Mouse (Mus musculus) c-Kit-positive CD71-positive TER-119-negative erythroid progenitor cells, embryonic 14.5 days (primary cell): ENCODE measurements around the gene Cope.

Experiments
- DNase-seq: peaks from one replicate; pipeline ENCODE4 v3.0.0-alpha.2; 2013; ENCODE audit warnings: low read depth

Cope gene

DNA sequence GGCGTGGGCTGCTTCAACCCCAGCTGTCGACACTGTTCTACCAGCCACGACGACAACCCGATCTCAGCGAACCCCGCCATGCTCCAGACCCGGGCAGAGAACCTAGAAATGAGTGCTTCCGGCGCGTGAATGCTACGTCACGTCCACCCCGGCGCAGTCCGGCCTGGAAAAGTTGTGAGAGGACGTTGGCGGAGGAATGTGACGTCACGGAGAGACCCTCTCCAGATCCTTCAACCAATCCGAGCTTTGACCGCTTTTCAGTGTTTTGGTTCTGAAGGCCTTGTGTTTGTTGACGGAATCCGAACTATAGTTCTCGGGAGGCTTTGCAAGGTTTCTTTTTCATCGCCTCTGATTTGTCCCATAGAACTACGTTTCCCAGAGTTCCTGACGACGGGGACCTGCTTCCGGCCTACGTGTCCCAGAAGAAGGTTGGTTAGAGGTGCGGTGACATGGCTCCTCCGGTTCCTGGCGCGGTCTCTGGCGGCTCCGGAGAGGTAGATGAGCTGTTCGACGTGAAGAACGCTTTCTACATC, at the start of gene Cope, which contains the start of gene Ddx49:
Gene Cope (plus strand): TSS at position 161 of the 533 bp plus-strand sequence.
Gene Ddx49 (minus strand): TSS at position 132 of the 533 bp plus-strand sequence.
- DNase-seq, result peak; percentile 88

DNA sequence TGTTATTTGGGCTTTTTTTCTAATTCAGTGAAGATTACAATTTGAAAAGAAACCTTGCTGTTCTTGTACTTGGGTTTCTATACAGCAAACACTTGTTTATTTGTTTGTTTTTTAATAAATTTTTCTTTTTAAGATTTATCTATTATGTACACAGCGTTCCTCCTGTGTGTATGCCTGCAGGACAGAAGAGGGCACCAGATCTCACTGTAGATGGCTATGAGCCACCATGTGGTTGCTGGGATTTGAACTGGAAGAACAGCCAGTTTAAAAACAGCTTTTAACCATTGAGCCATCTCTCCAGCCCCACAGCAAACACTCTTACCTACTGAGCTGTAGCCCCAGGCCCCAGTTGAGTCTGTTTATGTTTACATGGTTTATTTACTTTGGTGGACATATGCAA, 47.7 kb upstream of the Cope start:
- no peak for DNase-seq

DNA sequence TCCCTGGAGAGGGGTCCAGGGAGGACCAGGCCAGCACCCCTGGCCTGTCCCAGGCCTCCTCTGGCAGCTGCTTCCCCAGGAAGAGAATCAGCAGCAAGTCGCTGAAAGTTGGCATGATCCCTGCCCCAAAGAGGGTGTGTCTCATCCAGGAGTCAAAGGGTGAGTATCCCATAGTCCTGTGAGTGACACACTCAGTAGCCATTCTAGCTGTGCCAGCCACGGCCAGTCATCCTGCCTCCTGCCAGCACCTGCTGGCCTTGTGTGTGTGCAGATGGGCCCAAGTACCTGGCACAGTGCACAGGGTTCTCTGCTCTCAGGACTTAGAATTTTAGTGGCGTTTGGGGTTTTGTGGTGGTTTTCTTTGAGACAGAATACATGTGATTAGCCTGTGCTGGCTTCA, 44.9 kb upstream of the Cope start:
- no peak for DNase-seq

DNA sequence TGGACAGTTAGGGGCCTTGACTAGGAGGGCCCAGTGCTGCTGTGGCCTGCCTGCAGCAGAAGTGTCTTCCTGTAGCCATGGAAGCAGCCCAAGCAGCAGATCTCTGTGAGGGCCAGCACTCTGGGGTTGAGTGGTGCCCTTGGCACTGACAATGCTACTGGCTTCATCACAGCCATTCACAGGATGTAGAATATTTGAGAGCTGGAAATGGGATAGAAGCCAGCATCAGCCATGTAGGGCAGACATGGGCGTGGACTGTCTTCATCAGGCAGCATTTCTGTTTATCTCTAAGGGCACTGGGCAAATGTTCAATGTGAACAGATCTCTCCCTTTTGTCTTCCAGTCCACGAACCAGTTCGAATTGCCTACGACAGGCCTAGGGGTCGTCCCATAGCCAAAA, 43.7 kb upstream of the Cope start:
- DNase-seq, result no peak

DNA sequence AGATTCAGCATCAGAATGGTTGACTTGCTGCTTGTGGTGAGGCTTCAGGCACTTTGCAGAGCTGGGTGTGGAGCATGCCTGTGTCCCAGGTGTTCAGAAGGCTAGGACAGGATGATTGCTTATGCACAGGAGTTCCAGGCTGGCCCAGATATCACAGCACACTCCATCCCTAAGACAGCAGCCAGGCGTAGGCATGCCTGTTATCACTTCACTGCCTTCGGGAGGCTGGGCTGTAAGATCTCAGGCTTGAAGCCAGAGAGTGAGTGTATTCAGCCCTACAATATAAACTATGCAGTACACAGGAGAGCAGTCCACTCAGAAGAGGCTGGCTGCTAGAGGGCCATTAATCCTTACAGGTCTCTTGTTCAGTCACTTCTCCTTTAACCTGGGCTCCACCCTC, 43.3 kb upstream of the Cope start:
- DNase-seq, result no peak

DNA sequence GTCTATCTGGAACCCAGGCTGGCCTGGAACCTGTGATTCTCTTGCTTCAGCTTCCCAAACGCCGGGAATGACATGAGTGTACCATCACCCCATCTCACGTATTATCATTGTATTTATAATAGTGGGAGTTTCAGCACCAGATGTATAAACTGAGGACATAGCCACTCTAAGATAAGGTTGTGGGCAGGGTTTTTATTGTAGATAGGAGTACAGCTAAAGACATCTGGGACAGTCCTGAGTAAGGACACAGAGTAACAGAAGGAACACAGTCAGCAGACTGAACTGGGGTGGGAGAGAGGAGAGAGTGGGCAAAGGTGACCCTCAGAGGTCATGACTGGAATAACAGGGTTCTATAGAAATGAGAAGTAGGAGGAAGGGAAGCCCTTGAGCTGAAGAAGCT, 34.6 kb upstream of the Cope start:
- DNase-seq, result no peak

DNA sequence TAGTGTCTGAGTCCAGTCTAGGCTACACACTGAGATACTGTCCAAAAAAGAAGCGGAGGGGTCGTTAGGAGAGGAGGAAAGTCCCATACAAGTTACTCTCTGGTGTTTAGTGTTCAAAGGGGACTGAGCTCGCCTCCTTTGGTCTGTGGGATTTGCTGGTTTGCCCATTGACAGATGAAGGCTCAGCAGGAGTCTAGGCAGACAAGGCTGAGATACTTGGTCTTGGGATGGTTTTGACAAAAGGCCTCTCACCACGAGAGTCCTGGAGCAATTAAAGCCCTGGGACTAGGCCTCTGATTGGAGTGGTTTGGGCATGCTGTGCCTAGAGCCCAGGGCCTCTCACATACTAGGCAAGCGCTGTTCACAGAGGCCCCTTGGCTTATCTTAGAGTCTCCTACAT, 34.0 kb upstream of the Cope start:
- no peak for DNase-seq

DNA sequence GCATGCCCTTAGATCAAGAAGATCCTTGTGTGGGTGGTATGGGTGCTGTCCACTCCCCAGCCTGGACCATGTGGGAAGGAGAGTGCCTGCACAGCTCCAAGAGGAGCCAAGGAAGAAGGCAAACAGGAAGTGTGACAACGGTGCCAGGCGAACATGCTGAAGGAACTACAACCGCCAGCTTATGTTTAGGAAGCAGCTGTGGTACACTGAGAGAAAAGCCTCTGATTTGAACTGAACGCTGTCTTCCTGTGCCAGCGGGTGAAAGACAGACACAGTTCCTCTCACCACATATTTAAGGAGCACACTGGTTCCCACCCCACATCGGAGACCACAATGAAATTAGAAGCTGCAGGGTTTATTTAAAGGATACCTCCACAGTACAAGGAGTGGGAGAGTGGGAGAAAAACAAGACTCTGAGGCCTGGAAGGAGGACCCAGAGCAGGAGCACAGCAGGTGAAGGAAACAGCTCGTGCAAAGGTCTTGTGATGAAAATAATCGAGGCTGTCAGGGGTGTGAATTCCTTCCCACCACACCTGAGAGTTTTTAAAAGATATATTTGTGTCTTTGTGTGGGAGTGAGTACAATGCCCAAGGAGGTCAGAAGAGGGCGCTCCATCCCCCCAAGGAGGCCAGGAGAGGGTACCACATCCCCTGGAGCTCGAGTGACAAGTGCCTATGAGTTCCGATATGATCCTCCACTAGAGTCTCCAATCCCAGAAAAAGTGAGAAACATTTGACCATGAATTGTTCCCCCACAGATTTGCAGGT, 33.3 kb upstream of the Cope start:
- DNase-seq, result no peak

DNA sequence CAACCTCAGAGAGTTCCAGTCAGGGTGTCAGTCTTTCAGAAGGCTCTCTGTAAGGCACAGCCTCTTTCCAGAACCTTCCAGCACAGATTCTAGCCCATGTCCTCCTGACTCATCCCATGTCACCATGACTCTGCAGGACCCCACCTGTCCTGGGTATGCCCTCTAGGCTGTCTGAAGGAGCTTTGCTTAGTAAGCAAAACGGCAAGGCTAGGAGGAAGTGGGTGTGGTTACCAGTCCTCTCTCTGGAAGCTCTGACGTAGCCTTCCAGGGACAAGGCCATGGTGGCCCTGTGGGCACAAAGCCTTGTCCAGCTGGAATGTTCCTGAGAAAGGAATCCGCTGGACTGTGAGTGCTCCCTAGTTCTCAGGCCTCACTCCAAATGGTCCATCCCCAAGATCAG, 29.4 kb upstream of the Cope start:
- DNase-seq, result no peak

DNA sequence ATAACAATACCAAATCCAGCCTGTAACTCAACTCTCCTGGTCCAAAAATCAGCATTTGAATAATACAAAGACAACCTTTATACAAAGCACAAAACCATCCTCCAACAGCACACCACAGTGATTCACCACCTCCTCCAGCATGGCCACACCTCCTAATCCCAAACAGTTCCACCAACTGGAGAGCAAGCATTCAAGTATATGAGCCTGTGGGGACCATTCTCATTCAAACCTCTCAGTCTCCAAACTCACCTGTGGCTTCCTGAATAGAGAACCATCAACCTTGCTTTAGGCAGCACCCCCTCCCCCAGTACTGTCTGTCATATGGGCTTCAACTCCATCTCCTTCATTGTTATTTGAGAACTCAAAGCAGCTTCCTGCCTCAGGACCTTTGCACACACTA, 28.0 kb upstream of the Cope start:
- DNase-seq, result no peak

DNA sequence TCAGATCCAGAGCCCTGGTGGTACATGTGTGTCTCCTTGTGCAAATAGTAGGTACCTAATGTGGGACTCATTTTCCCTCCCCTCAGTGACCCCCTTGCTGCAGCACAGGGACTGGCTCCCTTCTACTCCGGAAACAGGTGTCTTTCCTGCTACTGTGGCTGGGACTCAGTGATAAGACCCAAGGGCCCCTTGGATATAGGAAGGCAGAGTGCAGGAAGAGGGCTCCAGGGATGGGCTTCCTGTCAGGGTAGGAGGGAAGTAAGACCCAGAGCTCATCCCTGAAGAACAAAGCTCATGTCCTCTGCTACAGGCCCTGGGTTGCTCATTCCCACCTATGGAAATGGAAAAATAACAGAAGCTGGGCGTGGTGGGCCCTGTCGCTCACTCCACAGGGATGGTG, 25.8 kb upstream of the Cope start:
- DNase-seq, result no peak

DNA sequence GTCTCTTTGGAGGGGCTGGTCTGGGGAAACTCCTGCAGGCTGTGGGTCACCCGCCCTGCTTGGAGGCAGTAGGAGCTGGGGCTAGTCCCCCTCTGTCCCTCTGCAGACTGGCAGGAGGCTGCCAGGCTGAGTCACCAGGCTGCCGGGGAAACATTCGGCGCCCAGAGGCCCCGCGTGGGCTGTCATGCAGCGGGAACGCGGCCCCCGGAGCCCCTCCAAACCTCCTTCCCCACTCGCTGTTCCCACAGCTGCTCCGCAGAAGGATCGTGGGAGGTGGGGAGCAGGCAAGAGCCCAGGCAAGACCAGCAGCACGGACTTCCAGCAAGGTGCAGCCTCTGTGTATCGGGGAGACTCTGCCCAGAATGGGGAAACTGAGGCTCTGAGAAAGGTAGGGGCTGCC, 24.1 kb upstream of the Cope start:
- DNase-seq, result no peak

DNA sequence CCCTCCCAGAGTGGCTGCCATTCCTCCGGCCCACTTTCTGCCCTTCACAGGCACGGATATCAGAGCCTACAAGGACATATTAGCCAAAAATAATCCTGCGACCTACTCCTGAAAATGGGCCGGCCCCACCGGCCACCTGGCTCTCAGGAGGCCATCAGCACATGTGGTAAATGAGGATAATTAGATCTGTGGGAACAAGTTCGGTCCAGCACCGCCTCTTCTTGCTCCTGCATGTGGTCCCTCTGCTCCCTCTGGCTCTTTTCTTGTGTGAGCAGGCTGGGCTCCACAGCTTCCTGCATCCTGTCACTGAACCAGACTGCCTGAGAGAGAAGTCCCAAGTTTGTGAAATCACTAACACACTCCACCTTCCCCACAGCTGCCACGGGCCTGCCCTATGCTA, 23.1 kb upstream of the Cope start:
- DNase-seq, result no peak

DNA sequence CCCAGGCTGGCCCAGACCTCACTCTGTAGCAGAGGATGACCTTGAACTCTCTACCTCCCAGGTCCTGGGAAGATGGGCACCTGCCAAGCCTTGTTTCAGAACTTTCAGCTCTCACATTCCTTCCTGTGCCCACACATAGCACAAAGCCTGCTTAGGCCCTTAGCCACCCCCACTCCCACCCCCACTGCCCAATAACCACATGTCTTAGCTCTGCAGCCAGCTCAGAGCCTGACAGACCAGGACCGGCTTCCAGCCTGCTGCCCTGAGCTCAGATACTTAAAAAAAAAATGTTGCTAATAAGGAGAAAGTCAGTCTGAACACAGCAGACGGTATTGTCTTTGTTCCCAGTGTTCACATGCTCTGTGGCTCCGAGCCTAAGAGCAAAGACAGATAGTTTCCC, 21.3 kb upstream of the Cope start:
- DNase-seq, result no peak

DNA sequence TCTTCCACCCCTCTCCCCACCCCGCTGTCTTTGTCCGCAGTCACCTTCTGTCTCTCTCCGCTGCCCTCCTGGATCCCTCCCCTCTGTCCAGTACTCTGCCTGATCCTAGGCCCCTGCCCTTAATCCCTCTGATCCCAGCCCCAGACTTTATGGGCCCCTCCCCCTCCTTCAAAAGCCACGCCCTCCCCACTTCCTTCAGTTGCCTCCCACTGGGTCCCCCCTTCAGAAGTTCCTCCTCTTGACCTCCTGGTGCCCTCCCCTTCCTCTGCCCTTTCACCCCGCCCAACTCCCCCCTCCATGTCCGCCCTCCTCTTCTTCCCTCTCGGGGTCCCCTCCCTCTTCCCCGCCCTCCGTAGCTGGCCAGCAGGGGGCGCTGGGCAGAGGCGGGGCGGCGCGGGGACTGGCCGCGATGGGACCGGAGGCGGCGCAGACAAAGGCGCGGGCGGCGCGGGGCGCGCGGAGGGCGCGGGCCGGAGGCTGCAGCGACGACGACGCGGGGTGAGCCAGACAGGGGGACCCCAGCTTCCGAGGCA, 19.6 kb upstream of the Cope start, which contains the start of gene Homer3:
Gene Homer3 (plus strand): TSS at position 225 of the 533 bp plus-strand sequence.
- peak; percentile 53 for DNase-seq

DNA sequence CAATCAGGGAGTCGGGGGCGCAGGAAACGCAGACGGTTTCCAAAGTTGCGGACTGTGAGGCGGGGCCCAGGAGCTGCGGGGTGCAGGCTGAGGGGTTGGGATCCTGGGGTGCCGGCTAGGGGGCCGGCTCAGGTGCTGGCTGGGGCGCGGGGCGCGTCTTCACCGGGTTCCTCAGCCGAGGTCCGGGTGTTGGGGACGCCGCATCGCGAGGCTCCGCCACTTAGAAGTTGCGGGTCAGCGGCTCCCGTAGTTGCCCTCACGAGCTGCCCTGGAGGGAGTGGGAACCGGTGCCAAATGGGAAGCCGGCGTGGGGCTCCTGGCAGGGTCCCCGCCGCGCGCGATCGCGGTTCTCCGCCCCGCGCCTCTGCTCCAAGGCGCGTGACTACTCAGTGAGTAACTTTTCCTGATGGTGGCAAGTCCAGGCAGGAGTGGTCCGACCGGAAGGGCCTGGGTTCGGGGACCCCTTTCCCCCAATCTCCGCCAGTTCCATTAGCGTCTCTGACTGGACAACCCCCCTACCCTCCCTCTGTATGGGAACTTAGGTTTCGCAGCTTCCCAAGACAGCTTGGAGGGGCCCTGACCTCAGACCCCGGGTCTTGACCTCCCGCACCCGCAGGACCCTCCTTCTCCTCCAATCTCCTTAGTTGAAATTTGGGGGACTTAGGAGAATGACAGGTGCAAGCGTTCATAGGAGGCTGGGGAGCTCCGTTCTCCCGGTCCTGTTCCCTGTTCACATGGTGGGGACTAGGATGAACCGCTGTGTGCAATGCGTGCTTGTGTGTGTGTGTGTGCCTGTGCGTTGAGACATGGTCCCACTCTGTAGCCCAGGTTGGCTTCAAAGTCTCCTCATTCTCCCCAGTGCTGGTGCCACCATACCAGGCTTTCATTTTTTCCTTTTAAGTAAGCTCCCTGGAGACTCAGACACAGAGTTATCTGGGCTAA, 18.9 kb upstream of the Cope start:
- DNase-seq, result no peak

DNA sequence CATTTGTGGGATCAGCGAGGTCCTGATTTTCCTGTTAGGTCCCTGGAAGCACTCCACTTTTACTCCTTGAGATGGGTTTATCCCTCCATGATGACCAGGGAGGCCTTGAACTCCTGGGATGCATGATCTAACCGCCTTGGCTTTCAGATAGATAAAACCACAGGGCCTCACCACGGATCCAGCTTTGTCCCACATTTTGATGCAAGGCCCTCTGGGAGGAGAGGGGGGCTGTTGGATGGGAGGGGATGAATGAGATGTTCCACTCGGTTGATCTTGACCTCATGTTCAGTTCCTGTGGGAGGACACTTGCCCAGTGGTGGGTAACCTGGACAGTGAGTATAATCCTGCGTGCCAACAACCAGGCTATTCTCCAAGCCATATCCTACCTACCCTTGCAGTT, 17.9 kb upstream of the Cope start:
- DNase-seq, result no peak

DNA sequence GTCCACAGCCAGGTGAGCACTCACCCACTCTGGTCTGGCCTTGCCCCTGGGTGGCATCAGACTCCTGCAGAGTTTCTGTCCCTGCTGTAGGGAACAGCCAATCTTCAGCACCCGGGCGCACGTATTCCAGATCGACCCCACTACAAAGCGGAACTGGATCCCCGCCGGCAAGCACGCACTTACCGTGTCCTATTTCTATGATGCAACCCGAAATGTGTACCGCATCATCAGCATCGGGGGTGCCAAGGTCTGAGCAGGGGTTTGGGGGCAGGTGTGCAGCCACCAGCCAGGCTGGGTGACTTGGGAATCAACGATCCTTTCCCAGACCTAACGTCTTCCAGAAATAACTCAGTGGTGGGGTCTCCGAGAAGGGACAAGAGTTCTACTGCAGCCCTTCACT, 17.0 kb upstream of the Cope start:
- DNase-seq, result no peak

DNA sequence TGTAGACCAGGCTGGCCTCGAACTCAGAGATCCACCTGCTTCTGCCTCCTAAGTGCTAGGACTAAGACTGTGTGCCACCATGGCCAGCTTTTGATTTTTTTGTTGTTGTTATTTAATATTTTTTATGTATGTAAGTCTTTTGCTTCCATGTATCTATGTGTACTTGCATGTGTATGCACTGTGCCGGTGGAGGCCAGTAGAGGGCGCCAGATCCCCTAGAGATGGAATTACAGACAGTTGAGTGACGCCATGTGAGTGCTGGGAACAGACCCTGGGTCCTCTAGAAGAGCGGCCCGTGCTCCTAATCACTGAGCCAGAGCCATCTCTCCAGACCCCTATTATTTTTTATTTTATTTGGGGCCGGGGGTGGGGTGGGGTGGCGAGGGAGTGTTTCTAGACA, 15.6 kb upstream of the Cope start:
- no peak for DNase-seq

DNA sequence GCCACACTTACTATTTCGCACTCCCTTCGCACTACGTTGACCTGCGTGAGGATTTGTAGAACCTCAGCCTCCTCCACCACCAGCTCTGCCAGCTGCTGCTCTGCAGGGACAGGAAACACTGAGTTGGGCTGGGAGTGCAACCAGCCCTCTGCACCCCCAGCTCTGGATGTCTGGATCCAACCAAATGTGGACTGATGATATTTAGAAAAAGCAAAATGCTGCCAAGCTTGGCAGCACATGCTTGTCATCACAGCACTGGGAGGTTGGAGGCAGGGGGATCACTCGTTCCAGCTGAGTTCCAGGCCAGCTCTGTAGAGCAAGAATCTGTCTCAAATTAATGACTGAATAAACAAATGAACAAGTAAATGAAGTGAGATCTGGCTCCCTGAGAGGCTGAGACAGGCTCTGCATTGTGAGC, 8.3 kb upstream of the Cope start:
- no peak for DNase-seq

DNA sequence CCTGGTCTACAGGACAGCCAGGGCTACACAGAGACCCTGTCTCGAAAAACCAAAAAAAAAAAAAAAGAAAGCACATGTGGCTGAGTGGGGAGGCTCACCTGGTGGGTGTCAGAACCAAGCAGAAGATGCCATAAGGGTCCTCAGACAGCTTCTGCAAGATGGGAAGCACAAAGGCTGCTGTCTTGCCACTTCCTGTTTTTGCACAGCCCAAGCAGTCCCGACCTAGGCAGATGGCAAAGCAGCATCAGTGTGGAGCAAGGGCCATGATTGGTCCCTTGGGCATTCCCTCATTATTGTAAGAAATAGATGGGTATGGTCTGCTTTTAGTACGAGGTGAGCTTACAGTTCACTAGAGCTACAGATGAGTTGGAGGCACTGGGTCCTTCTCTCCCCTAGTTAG, 1.4 kb upstream of the Cope start:
- DNase-seq, result no peak

DNA sequence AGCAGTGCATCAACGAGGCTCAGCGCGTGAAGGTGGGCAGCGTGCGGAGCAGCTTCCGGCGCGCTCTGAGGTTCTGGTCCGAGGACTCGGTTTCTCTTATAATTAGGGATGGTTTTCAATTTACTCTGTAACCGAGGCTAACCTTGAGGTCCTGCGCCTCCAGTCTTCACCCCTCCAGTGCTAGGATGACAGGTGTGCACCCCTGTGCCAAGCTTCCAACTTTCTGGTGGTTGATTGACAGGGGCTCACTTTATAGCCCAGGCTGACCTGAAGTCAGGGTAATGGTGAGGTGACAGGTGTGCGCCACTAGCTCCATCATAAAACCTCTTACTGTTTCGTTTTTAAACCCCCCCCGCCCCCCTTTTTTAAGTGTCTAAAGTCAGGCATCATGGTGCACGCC, 583 bp downstream of the Cope start:
- no peak for DNase-seq

DNA sequence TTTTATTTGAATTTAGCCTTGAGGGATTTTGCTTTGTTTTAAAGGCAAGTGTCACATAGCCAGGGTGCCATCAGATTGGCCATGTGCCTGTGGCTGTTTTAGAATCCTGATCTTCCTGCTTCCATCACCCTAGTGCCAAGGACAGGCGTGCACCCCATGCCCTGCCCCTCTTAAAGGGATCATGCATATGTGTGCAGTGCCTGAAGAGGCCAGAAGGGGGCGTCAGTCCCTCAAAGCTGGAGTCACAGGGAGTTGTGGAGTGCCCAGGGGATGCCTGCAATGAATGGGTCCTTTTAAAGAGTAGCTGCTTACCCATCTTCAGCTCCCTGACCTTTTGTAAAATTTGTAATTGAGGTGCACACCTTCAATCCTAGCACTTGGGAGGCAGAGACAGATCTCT, 7.0 kb downstream of the Cope start:
- no peak for DNase-seq
